Mouse (Mus musculus) bone marrow, adult 2 months (tissue): ENCODE results near the gene Cltb. TPM values are rescaled to one million over a fixed set of nuclear protein-coding genes. Genes with fewer than 3 reads are reported as not detected.

Source experiments
- H3K27ac ChIP-seq: fragments of 200-500 bp; 2 replicates; pipeline ENCODE4 v1.5.1; 2012; ENCODE audit warnings: low read depth, mild to moderate bottlenecking, control low read depth, inconsistent platforms, low read length; ENCODE audit not compliant: control insufficient read depth, poor library complexity, insufficient read depth
- H3K4me1 ChIP-seq: fragments of 200-500 bp; 2 replicates; pipeline ENCODE4 v1.6.1; 2011; ENCODE audit warnings: low read length; ENCODE audit not compliant: control insufficient read depth, insufficient read depth
- H3K4me3 ChIP-seq: fragments of 200-500 bp; replicated peaks from 2 replicates; pipeline ENCODE3; 2011; ENCODE audit warnings: mild to moderate bottlenecking, low read depth, low read length, control low read depth; ENCODE audit not compliant: control insufficient read depth
- CTCF ChIP-seq: fragments of 200-500 bp; IDR thresholded peaks from 2 replicates; pipeline ENCODE4 v1.5.1; 2011; ENCODE audit warnings: low read length, control low read depth; ENCODE audit not compliant: control insufficient read depth, insufficient read depth
- POLR2A ChIP-seq: fragments of 200-500 bp; IDR thresholded peaks from 2 replicates; pipeline ENCODE4 v1.6.1; 2011; ENCODE audit warnings: low read depth, mild to moderate bottlenecking, control low read depth, low read length, borderline replicate concordance; ENCODE audit not compliant: control insufficient read depth
- WGBS: fragments of 180-500 bp; shearing (Covaris S2); methylation state at CpG from one replicate; pipeline ENCODE4 v1.1.7; 2018; 5-methylcytosine and 5-hydroxymethylcytosine counted together
- polyA plus RNA-seq: library from polyadenylated mRNA; stranded (reverse); fragments of >200 nt; gene quantifications from 2 replicates; pipeline ENCODE4 v1.2.4, GENCODE M21; 2011; ENCODE audit warnings: low replicate concordance; ENCODE audit not compliant: missing spikeins, insufficient read depth, insufficient read length

Cltb gene
- polyA plus RNA-seq, 1 experiment = 19.8 TPM

DNA sequence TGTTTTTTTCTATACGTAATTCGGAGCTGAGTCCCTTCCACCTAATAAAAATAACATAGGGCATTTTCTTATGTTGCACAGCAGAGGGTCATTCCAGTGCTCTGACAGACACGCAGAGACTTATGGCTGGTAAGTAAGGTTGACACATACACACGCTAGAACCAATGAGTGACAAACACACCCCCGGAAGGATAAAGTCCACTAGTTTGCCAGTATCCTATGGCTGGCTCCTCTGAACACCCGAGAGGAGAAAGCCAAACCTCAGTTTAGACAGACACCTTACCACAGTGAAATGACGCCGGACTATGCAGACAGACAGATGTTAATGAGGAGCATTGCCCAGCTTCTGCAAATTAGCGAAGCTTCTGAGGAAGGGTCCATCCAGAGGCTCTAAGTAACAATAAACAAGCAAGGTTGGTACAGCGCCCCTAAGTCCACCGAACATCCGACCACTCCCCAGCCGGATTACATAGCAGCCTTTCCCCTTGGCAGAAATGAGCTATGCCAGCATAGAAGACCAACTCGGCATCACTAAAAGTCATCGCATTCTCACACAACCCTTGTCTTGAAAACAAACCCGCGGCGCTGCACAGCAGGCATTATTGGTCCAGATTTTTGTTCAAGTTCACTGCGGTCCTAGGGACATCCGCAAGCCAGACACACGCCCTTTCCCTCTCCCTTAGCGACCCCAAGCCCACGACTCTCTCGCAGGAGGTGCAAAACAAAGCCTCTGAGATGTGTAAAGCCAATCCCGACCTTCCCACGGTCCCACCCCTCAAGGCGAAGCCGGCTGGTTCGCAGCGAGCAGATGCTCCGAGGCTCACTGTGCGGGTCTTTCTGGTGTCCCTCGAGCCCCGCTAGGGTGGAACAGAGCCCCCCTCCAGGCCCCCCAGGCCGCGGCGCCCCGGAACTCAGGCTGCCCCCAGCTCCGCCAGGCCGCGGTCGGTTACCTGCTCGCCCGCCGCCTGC is 46.6 kb downstream of the Cltb start:
- WGBS = 11% methylated on average over 45 of the region's 45 CpGs

DNA sequence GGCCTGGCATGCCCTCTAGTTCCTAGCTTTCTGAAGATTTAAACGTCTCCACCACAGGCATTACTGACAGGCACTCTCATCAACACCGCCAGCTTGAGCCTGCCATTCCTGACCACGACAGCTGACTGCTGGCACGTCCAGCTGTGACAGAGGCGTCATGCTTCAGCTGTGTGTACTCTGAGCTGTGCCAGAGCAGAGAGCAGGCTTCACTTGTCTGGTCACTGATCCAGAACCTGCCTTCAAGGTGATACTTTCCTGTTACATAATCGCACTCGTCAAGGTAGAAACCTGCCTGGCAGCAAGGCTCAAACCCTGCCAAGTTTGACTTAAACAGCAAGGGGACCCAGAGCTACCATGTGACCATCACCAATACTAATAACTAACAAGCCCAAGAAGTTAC is 48.6 kb downstream of the Cltb start:
- no peak overlapping the region for H3K4me3 ChIP-seq
- TF ChIP-seq POLR2A = no peak
- no peak for TF ChIP-seq CTCF
- 62% methylated on average over 7 of the region's 7 CpGs for WGBS
- H3K27ac ChIP-seq = no peak overlapping the region
- H3K4me1 ChIP-seq = no peaks in the 10 kb centered on the region; the same call in 1 of the 2 replicates

More for the DNA sequence above, 46.6 kb downstream of the Cltb start:
- Histone ChIP-seq H3K27ac (peak overlapping the region; percentile 40), H3K4me3 (peak overlapping the region; percentile 72), H3K4me1 (no peaks in the 10 kb centered on the region; the same call in 1 of the 2 replicates)
- no peak for TF ChIP-seq CTCF
- TF ChIP-seq POLR2A = no peak

DNA sequence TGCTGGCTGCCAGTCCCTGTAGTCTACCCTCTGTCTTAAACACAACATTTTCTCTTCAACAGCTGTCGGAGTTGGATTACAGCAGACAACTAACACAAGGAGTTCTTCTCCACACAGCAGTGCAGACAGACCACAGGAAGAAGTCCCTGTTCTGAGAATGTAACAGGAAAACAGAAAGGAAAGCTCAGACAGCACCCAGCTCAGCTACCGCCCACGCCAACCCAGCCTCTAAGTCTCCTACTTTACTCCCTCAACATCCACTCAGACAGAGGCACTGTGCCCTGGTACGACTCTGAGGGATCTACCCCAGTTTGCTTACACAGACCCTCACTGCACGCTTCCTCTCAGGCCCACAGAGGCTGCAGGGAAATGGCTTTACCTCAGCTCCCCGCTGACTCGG is 50.5 kb downstream of the Cltb start:
- TF ChIP-seq POLR2A (no peak), CTCF (no peak)
- no peak overlapping the region for H3K4me3 ChIP-seq
- WGBS = 92% methylated on average over 7 of the region's 7 CpGs
- no peaks in the 10 kb centered on the region; the same call in 1 of the 2 replicates for H3K4me1 ChIP-seq
- H3K27ac ChIP-seq = no peak overlapping the region

DNA sequence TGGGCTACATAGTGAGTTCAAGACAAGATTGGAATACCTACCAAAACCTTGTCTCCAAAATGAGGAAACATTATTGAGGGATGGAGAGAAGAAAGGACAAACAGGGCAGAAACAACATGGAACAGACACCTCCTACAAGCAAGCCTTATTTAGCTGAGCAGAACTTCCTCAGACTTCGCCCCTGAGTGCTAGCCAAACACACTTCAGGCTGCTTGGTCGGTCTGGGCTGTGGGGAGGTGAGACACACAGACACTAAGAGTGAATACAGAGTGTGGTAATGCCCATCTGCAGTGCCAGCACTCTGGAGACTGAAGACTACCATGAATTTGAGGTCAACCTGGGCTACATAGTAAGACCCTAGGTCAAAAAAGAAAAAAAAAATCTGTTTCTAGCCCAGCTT is 51.5 kb downstream of the Cltb start:
- no peaks in the 10 kb centered on the region; the same call in 1 of the 2 replicates for H3K4me1 ChIP-seq
- 91% methylated on average over 2 of the region's 2 CpGs for WGBS

DNA sequence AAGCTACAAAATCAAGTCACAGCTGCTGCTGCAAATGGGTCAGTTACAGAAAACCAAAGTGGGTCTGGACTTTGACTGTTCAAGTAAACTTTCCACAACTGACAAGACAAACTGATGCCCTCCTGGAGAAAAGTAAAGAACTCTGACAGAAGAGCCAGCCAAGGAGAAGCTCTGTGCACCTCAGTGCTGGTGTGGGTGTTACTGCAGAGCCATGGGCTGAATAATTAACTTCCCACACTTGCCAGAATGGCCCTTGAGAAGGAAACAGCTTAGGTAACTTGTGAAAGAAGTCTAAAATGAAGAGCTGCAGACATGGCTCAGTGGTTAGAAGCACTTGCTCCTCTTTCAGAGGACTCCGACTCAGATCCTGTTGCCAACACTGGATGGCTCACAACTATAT is 53.5 kb downstream of the Cltb start:
- no peaks in the 10 kb centered on the region; the same call in 1 of the 2 replicates for H3K4me1 ChIP-seq
- TF ChIP-seq POLR2A (no peak), CTCF (no peak)
- no peak overlapping the region for H3K27ac ChIP-seq
- H3K4me3 ChIP-seq = no peak overlapping the region
- WGBS = 82% methylated on average over 1 of the region's 1 CpGs

More for the DNA sequence above, 51.5 kb downstream of the Cltb start:
- Histone ChIP-seq H3K27ac (no peak overlapping the region), H3K4me3 (no peak overlapping the region)
- TF ChIP-seq POLR2A = no peak

DNA sequence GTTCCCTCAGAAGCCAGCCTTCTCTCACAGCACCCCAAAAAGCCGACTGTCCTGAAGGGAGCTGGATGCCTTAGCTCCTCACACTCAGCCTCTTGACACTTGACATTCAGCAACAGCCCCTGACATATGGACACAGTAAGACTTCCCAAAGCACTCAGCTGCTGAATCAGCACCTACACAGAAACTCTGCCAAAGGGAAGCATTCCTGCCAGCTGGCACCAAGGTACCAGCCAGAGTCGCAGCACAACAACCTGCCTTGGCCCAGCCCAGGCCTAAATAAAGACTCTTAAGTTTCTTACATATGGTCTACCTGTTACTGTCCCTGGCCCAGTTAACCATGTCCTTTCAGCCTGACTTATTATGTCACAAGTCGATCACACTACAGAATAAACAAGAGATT is 54.3 kb downstream of the Cltb start:
- no peak overlapping the region for H3K4me3 ChIP-seq
- no peak for TF ChIP-seq CTCF
- H3K27ac ChIP-seq = no peak overlapping the region
- 84% methylated on average over 3 of the region's 3 CpGs for WGBS
- no peaks in the 10 kb centered on the region for H3K4me1 ChIP-seq

DNA sequence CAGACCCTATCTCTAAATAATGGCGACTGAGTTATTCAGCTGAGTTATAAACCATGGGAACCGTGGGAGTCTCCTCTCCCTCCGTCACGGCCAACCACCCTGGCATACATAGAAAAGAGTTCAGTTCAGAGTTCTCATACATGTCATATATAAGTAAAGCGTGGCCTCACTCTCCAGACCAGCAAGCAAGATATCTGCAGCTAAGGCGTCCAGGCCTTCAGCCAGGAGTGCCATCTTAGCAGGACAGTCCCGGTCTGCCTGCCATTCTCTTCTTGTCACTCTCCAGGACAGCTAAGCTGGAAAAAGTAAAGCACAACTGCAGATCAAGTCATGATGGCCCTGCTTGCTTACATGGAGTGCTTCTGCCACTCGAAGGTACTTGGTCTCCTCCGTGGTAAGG is 55.0 kb downstream of the Cltb start:
- H3K4me3 ChIP-seq = no peak overlapping the region
- TF ChIP-seq POLR2A (no peak), CTCF (no peak)
- H3K4me1 ChIP-seq = no peaks in the 10 kb centered on the region
- H3K27ac ChIP-seq = no peak overlapping the region
- 87% methylated on average over 9 of the region's 9 CpGs for WGBS

DNA sequence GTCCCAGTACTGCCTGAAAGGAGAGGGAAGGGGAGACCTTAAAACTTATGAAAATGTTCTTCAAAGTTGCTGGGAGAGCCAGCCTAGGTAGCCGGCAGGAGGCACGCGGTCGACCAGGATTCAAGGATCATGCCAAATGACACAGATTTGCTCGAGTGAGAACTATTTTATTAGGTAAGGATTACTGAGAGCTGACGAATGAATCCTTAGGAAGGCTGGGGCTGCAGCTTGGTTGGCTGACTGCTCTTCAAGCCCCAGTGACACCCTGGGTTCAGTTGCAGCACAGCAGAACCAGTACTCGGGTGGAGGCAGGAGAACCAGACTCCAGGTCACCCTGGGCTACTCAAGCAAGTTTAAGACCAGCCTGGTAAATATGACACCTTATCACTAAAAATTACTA is 63.1 kb downstream of the Cltb start:
- Histone ChIP-seq H3K4me1 (no peaks in the 10 kb centered on the region), H3K4me3 (no peak overlapping the region), H3K27ac (no peak overlapping the region)
- TF ChIP-seq CTCF (no peak), POLR2A (no peak)
- WGBS = 82% methylated on average over 7 of the region's 7 CpGs

Other genes starting within 250 kb of the Cltb start
- gene Cplx2, start 240.0 kb downstream of the Cltb start, polyA plus RNA-seq = 3.6 and 7.4 TPM in 2 replicates
- 10.7 and 17.6 TPM in 2 replicates for gene Thoc3, start 142.5 kb downstream of the Cltb start, polyA plus RNA-seq
- 3.2 and 4.2 TPM in 2 replicates for gene Simc1, start 107.6 kb downstream of the Cltb start, polyA plus RNA-seq
- gene 4833439L19Rik, start 45.9 kb downstream of the Cltb start, polyA plus RNA-seq = 17.9 and 24.8 TPM in 2 replicates
- 6.0 and 6.2 TPM in 2 replicates for gene Arl10, start 36.3 kb downstream of the Cltb start, polyA plus RNA-seq
- gene Nop16, start 21.3 kb downstream of the Cltb start, polyA plus RNA-seq = 9.5 and 16.1 TPM in 2 replicates
- 40.1 and 41.2 TPM in 2 replicates for gene Higd2a, start 21.1 kb downstream of the Cltb start, polyA plus RNA-seq
- 14.6 and 26.3 TPM in 2 replicates for gene Faf2, start 10.4 kb upstream of the Cltb start, polyA plus RNA-seq
- gene Rnf44, start 82.6 kb upstream of the Cltb start, polyA plus RNA-seq = 26.7 and 60.0 TPM in 2 replicates
- not detected in 2 replicates for gene Cdhr2, start 90.1 kb upstream of the Cltb start, polyA plus RNA-seq
- gene Gprin1, start 138.5 kb upstream of the Cltb start, polyA plus RNA-seq = not detected in 2 replicates
- not detected in 2 replicates for gene Sncb, start 155.3 kb upstream of the Cltb start, polyA plus RNA-seq
- gene Eif4e1b, start 172.7 kb upstream of the Cltb start, polyA plus RNA-seq = 3.1 TPM in 1 of 2 replicates, not detected in the other
- gene Tspan17, start 178.0 kb upstream of the Cltb start, polyA plus RNA-seq = 11.8 and 12.0 TPM in 2 replicates